Mouse (Mus musculus): Measurements from ENCODE around the gene Btbd35f10. TPM values are rescaled to one million over a fixed set of nuclear protein-coding genes. Genes with fewer than 3 reads are reported as not detected.

Btbd35f10 gene
- total RNA-seq (2023): not detected

DNA sequence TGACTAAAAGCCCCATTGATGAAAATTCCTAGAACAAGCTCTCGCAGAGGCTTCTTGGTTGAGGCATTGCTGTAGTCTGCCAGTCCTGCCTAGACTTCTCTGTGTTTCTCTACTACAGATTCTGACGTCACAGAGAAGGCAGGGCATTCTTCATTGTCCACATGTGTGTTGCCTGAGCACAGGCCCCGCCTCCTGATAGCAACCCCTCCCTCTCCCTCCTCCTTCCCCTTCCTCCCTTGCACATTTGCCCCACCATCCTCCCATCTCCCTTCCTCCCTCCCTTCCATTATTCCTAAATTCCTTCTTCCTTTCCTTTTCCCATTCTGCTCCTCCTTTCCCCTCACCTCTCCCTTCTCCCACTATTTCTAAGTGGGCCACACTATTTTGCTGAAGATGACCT, at the start of gene Btbd35f10:
Btbd35f10 (minus strand) TSS at position 101 of the 400 bp plus-strand sequence.

Other genes with a start within 250 kb of the Btbd35f10 start
- gene Btbd35f18, start 52.7 kb downstream of the Btbd35f10 start, total RNA-seq (2023): not detected
- gene Btbd35f16, start 204.1 kb upstream of the Btbd35f10 start, total RNA-seq (2023): not detected